Mouse (Mus musculus) midbrain, postnatal 0 days (tissue): ENCODE results near the gene Ripor1. TPM values are rescaled to one million over a fixed set of nuclear protein-coding genes. Genes with fewer than 3 reads are reported as not detected.

Source experiments
- ATAC-seq: fragments of 200-750 bp; cut with Nextera tagmentation; 2 replicates; pipeline ENCODE4 v1.8.0; 2017; ENCODE audit warnings: moderate number of reproducible peaks, mild to moderate bottlenecking, moderate TSS enrichment, moderate library complexity; ENCODE audit not compliant: low FRiP score
- DNase-seq: peaks from one replicate; pipeline ENCODE4 v3.0.0-alpha.2; 2015; ENCODE audit warnings: low spot score
- H3K27ac ChIP-seq: fragments of 300-500 bp; sonication (generic); 2 replicates; pipeline ENCODE4 v1.5.1; 2014; ENCODE audit warnings: low read depth, mild to moderate bottlenecking, low read length, mixed read lengths
- H3K27me3 ChIP-seq: fragments of 300-500 bp; sonication (generic); 2 replicates; pipeline ENCODE4 v1.6.1; 2014; ENCODE audit warnings: low read length, control low read depth, mixed read lengths; ENCODE audit not compliant: insufficient read depth
- H3K36me3 ChIP-seq: fragments of 300-500 bp; sonication (generic); 2 replicates; pipeline ENCODE4 v1.6.1; 2014; ENCODE audit warnings: low read length, control low read depth, mixed read lengths; ENCODE audit not compliant: insufficient read depth
- H3K4me1 ChIP-seq: fragments of 300-500 bp; sonication (generic); 2 replicates; pipeline ENCODE4 v1.6.1; 2014; ENCODE audit warnings: mild to moderate bottlenecking, control low read depth, antibody characterized with exemption, low read length, mixed read lengths; ENCODE audit not compliant: insufficient read depth
- H3K4me2 ChIP-seq: fragments of 300-500 bp; sonication (generic); 2 replicates; pipeline ENCODE4 v1.6.1; 2014; ENCODE audit warnings: low read depth, mild to moderate bottlenecking, low read length, mixed read lengths; ENCODE audit not compliant: poor library complexity, severe bottlenecking
- H3K4me3 ChIP-seq: fragments of 300-500 bp; sonication (generic); 2 replicates; pipeline ENCODE4 v1.5.1; 2014; ENCODE audit warnings: low read depth, mild to moderate bottlenecking, low read length, moderate library complexity
- H3K9ac ChIP-seq: fragments of 300-500 bp; sonication (generic); replicated peaks from 2 replicates; pipeline ENCODE4 v1.6.1; 2014; ENCODE audit warnings: mild to moderate bottlenecking, low read length, moderate library complexity, mixed read lengths; ENCODE audit not compliant: poor library complexity, severe bottlenecking
- H3K9me3 ChIP-seq: fragments of 300-500 bp; sonication (generic); 2 replicates; pipeline ENCODE4 v1.6.1; 2016; ENCODE audit warnings: low read length, control low read depth
- CTCF ChIP-seq: IDR thresholded peaks from 2 replicates; pipeline ENCODE4 v1.5.1; 2016; ENCODE audit warnings: antibody characterized with exemption, mild to moderate bottlenecking
- WGBS: fragments of 180-500 bp; shearing (Covaris S2); extraction: QIAGEN DNeasy Blood & Tissue Kit; methylation state at CpG from one replicate; pipeline ENCODE4 v1.1.7; 2014; 5-methylcytosine and 5-hydroxymethylcytosine counted together
- polyA plus RNA-seq: library from polyadenylated mRNA; unstranded; fragments of >200 nt; fragmentation: Nextera tagmentation; extraction: Ambion mirVana; gene quantifications from 2 replicates; pipeline ENCODE4 v1.2.1, GENCODE M21; 2015
- total RNA-seq: library from RNA; depleted of rRNA; stranded (reverse); fragments of >200 nt; gene quantifications from 2 replicates; pipeline ENCODE4 v1.2.3, GENCODE M21; 2014

Ripor1 gene
- total and polyA plus RNA-seq, 2 experiments from 2014 or later, result 12.6 to 32.7 TPM

DNA sequence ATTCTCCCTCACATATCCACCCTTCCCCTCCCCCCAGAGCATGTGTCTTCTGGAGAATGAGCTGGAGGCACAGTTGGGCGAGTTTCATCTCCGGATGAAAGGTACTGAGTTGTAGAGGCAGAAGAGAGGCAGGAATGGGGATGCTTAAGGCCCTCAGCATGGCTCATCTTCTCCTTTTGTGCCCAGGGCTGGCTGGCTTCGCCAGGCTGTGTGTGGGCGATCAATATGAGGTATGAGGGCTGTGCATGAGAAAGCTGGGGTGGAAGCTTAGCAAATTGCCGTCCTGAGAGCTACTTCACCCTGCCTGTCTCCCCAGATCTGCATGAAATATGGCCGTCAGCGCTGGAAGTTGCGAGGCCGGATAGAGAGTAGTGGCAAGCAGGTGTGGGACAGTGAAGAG lies 10.9 kb downstream of the Ripor1 start:
- Histone ChIP-seq H3K4me3 (no peak overlapping the region), H3K27ac (no peak overlapping the region), H3K4me1 (peaks cover 7% of the 10 kb centered on the region; the same call in 1 of the 2 replicates), H3K36me3 (peaks cover 64% of the 10 kb centered on the region), H3K9me3 (no peaks in the 10 kb centered on the region), H3K4me2 (no peak overlapping the region), H3K9ac (no peak overlapping the region), H3K27me3 (peaks cover 4% of the 10 kb centered on the region)
- no peak for TF ChIP-seq CTCF
- DNase-seq, result no peak
- WGBS, result 91% methylated on average over 9 of the region's 9 CpGs
- ATAC-seq, result no peak

DNA sequence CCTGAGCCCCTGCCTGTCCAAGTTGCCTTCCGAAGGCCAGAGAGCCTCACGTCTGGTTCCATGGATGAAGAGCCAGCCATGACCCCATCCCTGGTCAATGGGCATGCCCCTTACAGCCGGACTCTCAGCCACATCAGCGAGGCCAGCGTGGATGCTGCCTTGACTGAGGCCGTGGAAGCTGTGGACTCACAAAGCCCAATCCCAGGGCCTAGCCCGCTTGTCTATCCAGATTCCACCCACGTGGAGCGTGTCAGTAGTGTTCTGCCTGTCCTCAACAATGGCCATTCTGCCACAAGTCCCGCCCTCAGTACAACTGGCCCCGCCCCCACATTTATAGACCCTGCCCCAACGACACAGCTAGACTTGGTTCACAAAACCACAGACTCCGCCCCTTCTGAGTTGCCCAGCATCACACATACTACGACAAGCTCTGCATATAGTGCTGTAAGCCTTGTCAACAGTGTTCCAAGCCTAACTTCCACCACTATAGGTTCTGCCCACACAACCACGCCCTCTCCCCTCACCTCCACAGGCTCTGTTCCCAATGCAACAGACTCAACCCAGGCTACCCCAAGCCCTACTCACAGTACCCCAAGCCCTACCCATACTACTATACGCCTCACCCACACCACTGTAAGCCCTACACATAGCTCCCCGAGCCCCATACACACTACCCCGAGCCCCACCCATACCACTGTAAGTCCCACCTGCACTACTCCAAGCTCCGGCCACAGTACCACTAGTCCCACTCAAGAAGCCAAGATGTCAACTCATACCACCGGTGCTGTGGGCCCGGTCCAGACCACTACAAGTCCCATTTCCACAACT lies 12.6 kb downstream of the Ripor1 start:
- Histone ChIP-seq H3K4me3 (no peak overlapping the region), H3K36me3 (peaks cover 70% of the 10 kb centered on the region), H3K27me3 (peaks cover 4% of the 10 kb centered on the region; the same call in 1 of the 2 replicates), H3K4me2 (no peak overlapping the region), H3K27ac (no peak overlapping the region), H3K9ac (no peak overlapping the region), H3K4me1 (peaks cover 7% of the 10 kb centered on the region; the same call in 1 of the 2 replicates), H3K9me3 (no peaks in the 10 kb centered on the region)
- no peak for TF ChIP-seq CTCF
- no peak for ATAC-seq
- no peak for DNase-seq
- 91% methylated on average over 21 of the region's 21 CpGs for WGBS

DNA sequence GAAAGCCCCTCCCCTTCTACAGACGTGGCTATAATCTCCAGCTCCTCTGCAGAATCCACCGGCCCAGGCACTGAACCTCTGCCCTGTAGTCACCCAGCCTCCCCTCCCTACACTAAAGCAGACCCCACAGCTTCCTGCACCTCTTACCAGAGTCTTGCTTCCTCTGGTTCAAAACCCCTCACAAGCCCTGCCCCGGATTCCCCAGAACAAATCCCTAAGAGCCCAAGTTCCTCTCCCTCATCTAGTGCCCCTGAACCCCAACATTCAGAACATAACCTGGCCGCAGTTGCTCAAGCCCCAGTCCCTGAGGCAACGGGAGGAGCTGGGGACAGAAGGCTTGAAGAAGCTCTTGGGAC lies 13.2 kb downstream of the Ripor1 start:
- H3K9me3 ChIP-seq, result no peaks in the 10 kb centered on the region
- H3K36me3 ChIP-seq, result peaks cover 73% of the 10 kb centered on the region
- ATAC-seq (no peak), DNase-seq (no peak)
- H3K9ac ChIP-seq, result no peak overlapping the region
- 91% methylated on average over 5 of the region's 5 CpGs for WGBS
- peaks cover 7% of the 10 kb centered on the region; the same call in 1 of the 2 replicates for H3K4me1 ChIP-seq
- no peak for TF ChIP-seq CTCF
- H3K4me2 ChIP-seq, result no peak overlapping the region
- no peak overlapping the region for H3K4me3 ChIP-seq
- H3K27ac ChIP-seq, result no peak overlapping the region
- H3K27me3 ChIP-seq, result no peaks in the 10 kb centered on the region

DNA sequence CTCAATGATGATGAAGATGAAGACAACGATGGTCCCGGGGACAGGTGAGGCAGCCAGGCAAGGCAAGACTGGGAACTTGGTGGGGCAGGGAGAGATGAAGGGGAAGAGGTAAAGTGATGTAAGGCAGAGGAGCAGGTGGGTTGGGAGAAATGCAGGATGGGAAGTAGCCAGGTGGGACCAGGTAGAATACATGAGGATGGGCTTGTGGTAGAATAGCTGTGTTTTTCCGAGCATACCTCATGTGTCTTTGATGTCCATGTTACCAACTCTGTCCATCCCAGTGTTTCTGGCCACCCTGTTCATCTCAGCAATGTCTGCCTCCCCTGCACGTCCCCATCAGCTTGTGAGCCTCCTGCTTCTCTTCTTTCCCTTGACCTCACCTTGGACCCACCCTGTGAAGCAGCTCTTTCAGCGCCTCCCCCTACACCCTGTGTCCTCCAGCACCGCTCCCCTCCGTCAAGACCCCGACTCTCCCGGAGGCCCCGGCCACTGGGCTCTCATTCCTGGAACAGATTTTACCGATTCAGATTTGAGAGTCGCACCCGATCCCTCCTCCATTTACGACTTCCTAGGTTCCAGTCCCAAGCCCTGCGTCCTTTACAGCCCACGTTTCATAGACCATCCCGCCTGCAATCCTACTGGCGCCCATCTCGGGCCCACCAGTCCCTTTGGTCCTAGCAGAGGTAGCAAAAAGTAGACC lies 14.0 kb downstream of the Ripor1 start:
- no peaks in the 10 kb centered on the region for H3K9me3 ChIP-seq
- 97% methylated on average over 19 of the region's 19 CpGs for WGBS
- H3K4me3 ChIP-seq, result no peak overlapping the region
- no peak for TF ChIP-seq CTCF
- H3K27me3 ChIP-seq, result no peaks in the 10 kb centered on the region
- DNase-seq, result no peak
- H3K4me2 ChIP-seq, result no peak overlapping the region
- ATAC-seq, result no peak
- H3K27ac ChIP-seq, result no peak overlapping the region
- peaks cover 75% of the 10 kb centered on the region for H3K36me3 ChIP-seq
- peaks cover 2% of the 10 kb centered on the region; the same call in 1 of the 2 replicates for H3K4me1 ChIP-seq
- no peak overlapping the region for H3K9ac ChIP-seq

DNA sequence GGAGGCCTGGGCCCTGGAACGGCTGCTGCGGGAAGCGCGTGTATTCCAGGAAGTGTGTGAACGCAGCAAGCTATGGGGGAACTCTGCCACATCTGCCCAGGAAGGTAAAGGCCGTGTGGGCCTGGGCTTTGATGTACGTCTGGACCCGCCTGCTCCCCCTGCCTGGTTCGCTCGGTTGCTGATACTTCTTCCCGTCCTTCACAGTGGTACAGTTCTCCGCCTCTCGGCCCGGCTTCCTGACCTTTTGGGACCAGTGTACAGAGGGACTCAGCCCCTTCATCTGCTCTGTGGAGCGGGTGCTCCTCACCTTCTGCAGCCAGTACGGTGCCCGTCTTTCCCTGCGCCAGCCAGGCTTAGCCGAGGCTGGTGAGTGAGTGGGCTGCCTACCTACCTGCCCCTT lies 15.2 kb downstream of the Ripor1 start:
- Histone ChIP-seq H3K4me3 (no peak overlapping the region), H3K9ac (no peak overlapping the region), H3K9me3 (no peaks in the 10 kb centered on the region), H3K36me3 (peaks cover 70% of the 10 kb centered on the region), H3K27ac (no peak overlapping the region), H3K27me3 (no peaks in the 10 kb centered on the region), H3K4me2 (no peak overlapping the region), H3K4me1 (no peaks in the 10 kb centered on the region)
- 90% methylated on average over 19 of the region's 19 CpGs for WGBS
- no peak for DNase-seq
- no peak for TF ChIP-seq CTCF
- ATAC-seq, result no peak
